Mouse (Mus musculus) retina, embryonic 14.5 days (tissue): ENCODE measurements around the gene Rab3il1.
"Not testable (repeated sequence)": the region's sequence is repeated elsewhere in the genome, so short reads cannot be mapped to it uniquely, and the experiment has no call there.

ENCODE experiments used
- DNase-seq: peaks from one replicate; pipeline ENCODE4 v3.0.0-alpha.2; 2015; ENCODE audit warnings: low spot score

Rab3il1 gene

DNA sequence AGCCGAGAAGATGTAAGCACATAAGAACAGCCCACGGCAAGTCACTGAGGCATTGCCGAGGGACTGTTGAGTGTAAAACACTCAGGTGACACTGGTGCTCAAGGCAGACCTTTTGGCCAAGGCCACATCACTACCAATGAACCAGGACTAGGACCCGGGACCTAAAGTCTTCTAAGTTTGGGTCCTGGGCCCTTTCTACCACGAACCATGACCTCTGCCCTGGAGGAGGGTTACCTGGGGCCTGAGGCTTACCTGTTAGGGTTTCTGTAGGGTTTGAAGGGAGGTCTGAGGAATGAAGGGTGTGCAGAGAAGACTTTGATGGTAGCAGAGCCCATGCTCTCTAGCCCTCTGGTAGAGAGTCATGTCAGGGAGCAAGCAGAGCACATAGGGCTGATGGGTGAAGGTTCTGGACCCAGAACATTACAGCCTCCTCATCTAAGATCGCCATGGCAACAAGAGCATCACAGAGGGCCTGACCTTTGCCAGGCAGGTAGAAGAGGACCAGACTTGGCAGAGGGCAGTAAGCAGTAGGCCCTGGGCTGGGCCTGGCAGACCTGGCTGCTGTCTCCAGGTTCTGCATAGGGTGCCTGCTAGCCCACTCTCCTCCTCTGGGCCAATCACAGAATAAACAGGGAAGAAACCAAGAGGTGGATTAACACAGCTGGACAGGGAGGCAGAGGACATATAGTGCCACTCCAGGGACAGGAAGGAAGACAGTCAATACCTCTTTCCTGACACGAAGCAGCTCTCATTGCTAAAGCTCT, at the start of gene Rab3il1, which contains the start of gene Best1:
Rab3il1 (plus strand) TSS at position 464 of the 764 bp plus-strand sequence.
Best1 (minus strand) TSS at position 428 of the 764 bp plus-strand sequence.
- DNase-seq = no peak

- no peak for DNase-seq
Measured at GRCm38 (mm10) chr19:9952390-9952789, 49.1 kb upstream of the Rab3il1 start.

- DNase-seq = no peak
Measured at GRCm38 (mm10) chr19:9952912-9953311, 48.6 kb upstream of the Rab3il1 start.

GRCm38 (mm10) chr19:9954055-9954810, 47.2 kb upstream of the Rab3il1 start:
- peak; percentile 51 for DNase-seq

- DNase-seq = no peak
Measured at GRCm38 (mm10) chr19:9954811-9955202, 46.7 kb upstream of the Rab3il1 start.

DNA sequence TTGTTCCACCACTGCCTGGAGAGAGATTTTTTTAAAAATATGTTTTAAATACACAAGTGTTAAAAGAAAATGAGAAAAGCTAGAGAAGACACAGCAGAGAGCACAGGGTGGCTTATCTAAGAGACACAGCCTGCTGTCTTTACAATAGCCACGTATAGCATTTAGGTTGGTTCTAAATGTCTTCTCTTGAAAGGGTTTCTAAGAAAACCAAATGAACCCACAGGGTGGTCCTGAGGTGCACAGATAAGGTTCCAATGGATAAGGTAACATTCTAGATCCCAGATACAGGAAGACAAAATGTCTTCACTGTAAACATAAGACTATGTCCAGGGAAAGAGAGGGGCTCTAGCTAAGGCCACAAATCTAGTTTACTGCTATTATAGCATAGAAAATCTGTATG, 46.0 kb upstream of the Rab3il1 start:
- no peak for DNase-seq

- DNase-seq = no peak
Measured at GRCm38 (mm10) chr19:9956624-9957388, 44.7 kb upstream of the Rab3il1 start.

- DNase-seq = no peak
Measured at GRCm38 (mm10) chr19:9957965-9958364, 43.5 kb upstream of the Rab3il1 start.

DNA sequence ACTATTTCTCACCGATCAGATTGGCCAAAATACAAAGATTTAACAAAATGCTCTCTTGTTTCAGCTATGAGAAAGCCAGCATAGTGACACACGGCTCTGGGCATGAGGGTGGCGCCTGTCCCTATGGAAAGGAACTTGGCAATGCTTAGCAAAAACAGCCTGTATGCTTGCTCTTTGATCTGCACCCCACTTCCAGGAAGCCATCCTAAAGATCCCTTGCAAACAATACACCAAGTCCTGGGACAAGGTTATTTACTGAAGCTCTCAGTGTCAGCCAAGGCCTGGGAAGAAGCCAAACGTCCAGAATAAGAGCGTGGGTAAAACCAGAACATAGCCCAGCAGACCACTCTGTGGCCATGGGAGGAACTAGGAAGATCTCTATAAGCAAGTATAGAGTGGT, 40.7 kb upstream of the Rab3il1 start:
- DNase-seq = no peak

- DNase-seq = no peak
Measured at GRCm38 (mm10) chr19:9964205-9964916, 37.1 kb upstream of the Rab3il1 start.

- DNase-seq = no peak
Measured at GRCm38 (mm10) chr19:9966096-9966867, 35.2 kb upstream of the Rab3il1 start.

- no peak for DNase-seq
Measured at GRCm38 (mm10) chr19:9968081-9968787, 33.2 kb upstream of the Rab3il1 start.

DNA sequence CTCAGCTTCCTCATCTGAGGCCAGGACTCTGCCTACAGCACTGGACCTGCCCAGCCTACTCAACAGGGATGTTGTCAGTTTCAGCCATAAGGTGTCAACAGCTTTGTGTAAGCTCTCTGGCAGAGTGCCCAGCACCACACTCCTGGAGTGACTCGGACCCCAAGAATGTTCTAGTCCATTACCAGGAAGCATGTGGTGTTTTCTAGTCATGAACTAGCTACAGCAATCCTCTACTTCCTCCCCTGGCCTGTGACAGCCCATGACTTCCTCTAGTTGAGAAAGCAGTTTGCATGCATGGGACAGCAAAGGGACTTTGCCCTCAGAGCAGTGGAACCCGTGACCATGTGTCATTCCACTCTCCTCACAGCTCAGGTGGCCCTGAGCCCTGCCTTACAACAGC, 26.6 kb upstream of the Rab3il1 start:
- DNase-seq = not testable (repeated sequence)

DNA sequence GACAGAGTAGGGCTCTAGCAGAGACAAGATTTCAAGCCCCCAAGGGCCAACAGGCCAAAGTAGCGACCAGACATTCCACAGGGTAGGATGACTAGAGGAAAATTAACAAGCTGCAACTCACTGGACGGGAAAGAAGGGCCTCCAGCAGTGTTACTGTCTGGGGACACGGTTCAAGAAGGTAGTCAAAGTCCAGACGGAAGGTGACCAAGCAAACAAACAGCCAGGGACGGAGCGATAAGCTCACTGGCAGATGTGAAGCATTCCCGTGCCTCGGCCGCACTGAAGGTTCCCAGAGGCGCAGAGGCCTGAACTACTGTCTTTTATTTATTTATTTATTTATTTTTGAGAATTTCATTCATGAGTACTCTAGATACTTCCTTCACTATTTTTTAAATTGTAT, 24.4 kb upstream of the Rab3il1 start:
- DNase-seq = no peak

GRCm38 (mm10) chr19:9978431-9978951, 23.0 kb upstream of the Rab3il1 start:
- DNase-seq = no peak

DNA sequence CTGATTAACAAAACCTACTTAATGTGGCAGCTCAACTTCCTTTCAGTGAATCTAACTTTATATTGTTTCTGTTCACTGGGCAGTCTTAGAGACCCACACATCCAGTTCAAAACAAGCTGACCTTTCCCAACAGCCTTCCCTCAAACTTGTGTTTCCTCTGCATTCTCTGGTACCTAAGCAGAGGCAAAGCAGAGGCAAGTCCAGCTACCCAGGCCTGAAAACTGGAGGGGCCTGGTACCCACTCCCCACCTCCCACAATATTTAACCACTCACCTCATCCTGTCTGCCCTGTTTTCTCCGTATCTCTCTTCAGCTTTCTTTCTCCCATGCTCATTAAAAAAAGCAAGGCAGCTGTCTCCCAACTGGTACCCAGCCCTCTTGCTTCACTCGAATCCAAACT, 22.3 kb upstream of the Rab3il1 start:
- DNase-seq = no peak

DNA sequence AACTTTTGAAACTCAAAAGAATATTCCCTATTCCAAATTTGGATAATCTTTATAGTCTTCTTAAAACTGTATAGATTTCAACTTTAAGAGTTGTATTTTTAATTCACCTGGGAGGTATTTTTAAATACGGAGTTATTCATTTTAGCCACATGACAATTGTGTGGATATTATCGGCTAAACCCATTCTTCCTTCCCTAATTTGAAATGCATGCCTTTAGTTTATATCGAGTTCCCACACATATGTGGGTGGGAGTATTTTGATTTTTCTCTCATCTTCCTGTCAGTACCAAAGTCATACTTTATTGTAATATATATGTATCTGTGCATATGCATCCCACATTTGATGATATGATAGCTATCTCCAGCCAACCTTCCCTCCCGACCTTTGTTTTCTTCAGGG, 21.2 kb upstream of the Rab3il1 start, which contains the start of gene Fth1:
Fth1 (plus strand) TSS at position 341 of the 400 bp plus-strand sequence.
- no peak for DNase-seq

- no peak for DNase-seq
Measured at GRCm38 (mm10) chr19:9981621-9982020, 19.8 kb upstream of the Rab3il1 start.

DNA sequence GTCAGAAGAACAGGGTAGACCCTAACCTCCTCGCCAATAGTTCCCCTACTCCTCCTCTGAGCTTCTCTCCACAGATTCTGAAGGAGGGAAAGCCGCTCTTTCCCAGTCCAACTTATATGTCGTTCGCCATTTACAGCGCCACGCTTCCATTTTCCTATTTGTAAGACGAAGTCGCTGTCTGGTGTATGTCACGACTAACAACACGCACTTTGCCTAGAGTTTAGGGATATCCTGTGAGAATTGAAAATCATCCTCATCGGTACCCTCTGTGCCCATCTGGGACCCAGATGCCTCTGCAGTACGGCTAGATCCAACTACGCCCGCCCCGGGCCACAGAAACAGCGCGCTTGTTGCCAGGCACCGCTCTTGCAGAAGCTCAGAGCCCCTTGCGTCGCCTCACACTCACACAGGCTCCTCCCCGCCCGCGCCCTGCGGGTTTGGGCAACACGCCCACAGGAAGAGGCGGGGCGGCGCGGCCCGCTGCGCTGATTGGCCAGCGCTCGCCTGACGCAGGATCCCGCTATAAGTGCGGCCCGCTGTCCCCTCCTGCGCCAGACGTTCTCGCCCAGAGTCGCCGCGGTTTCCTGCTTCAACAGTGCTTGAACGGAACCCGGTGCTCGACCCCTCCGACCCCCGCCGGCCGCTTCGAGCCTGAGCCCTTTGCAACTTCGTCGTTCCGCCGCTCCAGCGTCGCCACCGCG, 19.2 kb upstream of the Rab3il1 start:
- DNase-seq = peak; percentile 98
